Mouse (Mus musculus): Measurements from ENCODE around the gene Timm10. TPM values are rescaled to one million over a fixed set of nuclear protein-coding genes. Genes with fewer than 3 reads are reported as not detected.

The Timm10 gene
- total and polyA plus RNA-seq, 3 experiments: 129 to 193 TPM; not detected in 1

GRCm38 (mm10) chr2:84810526-84810885 is 16.3 kb upstream of the Timm10 start:
- Histone ChIP-seq H3K9me3 (replicated peaks; ENCODE audit: insufficient read depth, low read length) (no peaks in the 10 kb centered on the region), H3K27me3 (ENCODE audit: control insufficient read depth in 1 of 2, insufficient read depth in 2 of 2, low read length in 2 of 2) (no peaks in the 10 kb centered on the region), H3K27ac (ENCODE audit: control insufficient read depth, low read depth, low read length) (no peak overlapping the region), H3K4me1 (ENCODE audit: control insufficient read depth in 1 of 2, insufficient read depth in 2 of 2, low read length in 2 of 2) (peaks cover 4 to 15% of the 10 kb centered on the region in 2 experiments; a peak in 3 of 4 replicates), H3K79me2 (ENCODE audit: control insufficient read depth, insufficient read depth, low read length, poor library complexity) (no peaks in the 10 kb centered on the region), H3K36me3 (ENCODE audit: control insufficient read depth in 1 of 2, insufficient read depth in 2 of 2, low read length in 2 of 2) (peaks cover 0 to 15% of the 10 kb centered on the region in 2 experiments; a peak in 2 of 4 replicates), H3K4me3 (ENCODE audit: control insufficient read depth in 1 of 2, insufficient read depth in 1 of 2, low read depth in 2 of 2, low read length in 2 of 2) (no peak overlapping the region), H3K9ac (ENCODE audit: control insufficient read depth, low read depth, low read length, poor library complexity, severe bottlenecking) (no peak overlapping the region)
- TF ChIP-seq USF2 (IDR thresholded peaks at IDR 0.05; ENCODE audit: borderline replicate concordance in 1 of 2, insufficient read depth in 1 of 2, low read depth in 1 of 2, low read length in 2 of 2) (no peak), KAT2A (conservative IDR thresholded peaks at IDR 0.05; ENCODE audit: low read depth, low read length) (no peak), SIN3A (IDR thresholded peaks at IDR 0.05; ENCODE audit: low read length) (no peak), USF1 (IDR thresholded peaks at IDR 0.05; ENCODE audit: low read depth, low read length) (no peak), UBTF (IDR thresholded peaks at IDR 0.05; ENCODE audit: borderline replicate concordance, insufficient read depth, low read depth, low read length) (no peak), GABPA (IDR thresholded peaks at IDR 0.05; ENCODE audit: low read depth, low read length) (no peak), NRF1 (IDR thresholded peaks at IDR 0.05; ENCODE audit: insufficient read depth, low read depth, low read length, poor library complexity, severe bottlenecking) (no peak), ELF1 (IDR thresholded peaks at IDR 0.05; ENCODE audit: low read depth, low read length) (no peak), POLR2AphosphoS2 (IDR thresholded peaks at IDR 0.05; ENCODE audit: low read length) (no peak), ZNF384 (IDR thresholded peaks at IDR 0.05; ENCODE audit: low read depth, low read length) (no peak), EP300 (IDR thresholded peaks at IDR 0.05; ENCODE audit: low read depth in 1 of 2, low read length in 2 of 2) (no peak), MAX (IDR thresholded peaks at IDR 0.05; ENCODE audit: low read length) (no peak), POLR2A (IDR thresholded peaks at IDR 0.05; ENCODE audit: control insufficient read depth in 1 of 2, insufficient read depth in 1 of 2, low read depth in 1 of 2, low read length in 2 of 2, poor library complexity in 1 of 2) (no peak), ZC3H11A (IDR thresholded peaks at IDR 0.05; ENCODE audit: low read depth, low read length) (no peak), TCF12 (IDR thresholded peaks at IDR 0.05; ENCODE audit: low read depth, low read length) (no peak), ZMIZ1 (IDR thresholded peaks at IDR 0.05; ENCODE audit: low read depth, low read length) (no peak), POLR2AphosphoS5 (IDR thresholded peaks at IDR 0.05; ENCODE audit: borderline replicate concordance, low read depth, low read length) (no peak), TAL1 (IDR thresholded peaks at IDR 0.05; ENCODE audit: low read length) (no peak)
- DNase-seq (ENCODE audit: low read depth, low spot score): no peak

DNA sequence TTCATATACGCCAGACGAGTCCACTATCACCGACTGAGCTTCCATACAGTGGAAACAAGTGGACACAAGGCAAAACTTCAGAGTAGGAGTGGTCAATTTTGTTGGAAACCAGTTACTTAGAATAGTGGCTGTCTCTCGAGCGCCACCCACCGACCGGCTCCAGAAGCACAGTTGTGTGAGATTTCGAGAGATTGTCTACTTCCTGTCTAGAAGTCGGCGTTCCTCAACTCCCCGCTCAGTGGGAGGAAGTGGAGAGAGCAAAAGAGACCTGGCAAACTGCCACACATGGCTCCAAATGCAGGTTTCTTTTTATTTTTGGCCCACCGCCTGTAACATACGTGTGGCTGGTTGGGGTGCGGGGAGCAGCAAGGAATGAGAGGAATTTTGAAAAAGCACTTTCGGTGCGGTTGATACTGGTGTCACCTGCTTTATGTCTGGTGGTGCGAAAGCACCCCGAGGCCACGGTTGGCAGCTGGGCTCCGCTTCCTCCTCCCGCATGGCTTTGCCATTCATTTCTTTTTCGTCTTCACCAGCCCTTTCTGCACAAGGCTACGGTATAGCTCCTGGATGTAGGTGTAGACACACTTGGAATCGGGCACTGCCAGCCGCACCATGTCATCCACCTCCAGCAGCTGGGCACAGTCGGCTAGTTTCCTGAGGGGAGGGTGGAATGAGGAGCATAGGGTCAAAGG is 15.8 kb upstream of the Timm10 start:
- Histone ChIP-seq H3K4me3 (ENCODE audit: control insufficient read depth in 1 of 2, insufficient read depth in 1 of 2, low read depth in 2 of 2, low read length in 2 of 2) (peak overlapping the region; percentile 58 to 63), H3K9me3 (replicated peaks; ENCODE audit: insufficient read depth, low read length) (no peaks in the 10 kb centered on the region), H3K9ac (ENCODE audit: control insufficient read depth, low read depth, low read length, poor library complexity, severe bottlenecking) (peak overlapping the region; percentile 54), H3K27me3 (ENCODE audit: control insufficient read depth in 1 of 2, insufficient read depth in 2 of 2, low read length in 2 of 2) (no peaks in the 10 kb centered on the region), H3K79me2 (ENCODE audit: control insufficient read depth, insufficient read depth, low read length, poor library complexity) (no peaks in the 10 kb centered on the region), H3K27ac (ENCODE audit: control insufficient read depth, low read depth, low read length) (peak overlapping the region; percentile 81), H3K4me1 (ENCODE audit: control insufficient read depth in 1 of 2, insufficient read depth in 2 of 2, low read length in 2 of 2) (peaks cover 4 to 15% of the 10 kb centered on the region in 2 experiments; a peak in 3 of 4 replicates), H3K36me3 (ENCODE audit: control insufficient read depth in 1 of 2, insufficient read depth in 2 of 2, low read length in 2 of 2) (peaks cover 0 to 15% of the 10 kb centered on the region in 2 experiments; a peak in 2 of 4 replicates)
- DNase-seq (ENCODE audit: low read depth, low spot score): peak; percentile 96
- TF ChIP-seq USF2 (IDR thresholded peaks at IDR 0.05; ENCODE audit: borderline replicate concordance in 1 of 2, insufficient read depth in 1 of 2, low read depth in 1 of 2, low read length in 2 of 2): no peak
- TF ChIP-seq MXI1 (IDR thresholded peaks at IDR 0.05; ENCODE audit: low read depth, low read length): 0 out of 2 replicates have a peak, but pooled peaks have one; percentile 58
- peak; percentile 76 to 87 (median 86) for TF ChIP-seq CTCF (IDR thresholded peaks at IDR 0.05 in 2 of 3, conservative IDR thresholded peaks at IDR 0.05 in 1 of 3; ENCODE audit: control insufficient read depth in 1 of 3, insufficient read depth in 1 of 3, low read depth in 2 of 3, low read length in 3 of 3, poor library complexity in 1 of 3, severe bottlenecking in 1 of 3)
- TF ChIP-seq UBTF (IDR thresholded peaks at IDR 0.05; ENCODE audit: borderline replicate concordance, insufficient read depth, low read depth, low read length): no peak
- TF ChIP-seq MEF2A (IDR thresholded peaks at IDR 0.05; ENCODE audit: extremely low read depth, insufficient replicate concordance, low read depth, low read length, poor library complexity, severe bottlenecking): 0 out of 2 replicates have a peak, but pooled peaks have one; percentile 24
- TF ChIP-seq USF1 (IDR thresholded peaks at IDR 0.05; ENCODE audit: low read depth, low read length): no peak
- TF ChIP-seq POLR2AphosphoS2 (IDR thresholded peaks at IDR 0.05; ENCODE audit: low read length): no peak
- no peak for TF ChIP-seq TAL1 (IDR thresholded peaks at IDR 0.05; ENCODE audit: low read length)
- peak; percentile 46; the same call in 1 of the 2 replicates for TF ChIP-seq SMC3 (IDR thresholded peaks at IDR 0.05; ENCODE audit: low read depth, low read length)
- no peak for TF ChIP-seq KAT2A (conservative IDR thresholded peaks at IDR 0.05; ENCODE audit: low read depth, low read length)
- no peak for TF ChIP-seq E2F4 (IDR thresholded peaks at IDR 0.05; ENCODE audit: borderline replicate concordance, low read depth, low read length)
- TF ChIP-seq ELF1 (IDR thresholded peaks at IDR 0.05; ENCODE audit: low read depth, low read length): peak; percentile 65
- no peak for TF ChIP-seq POLR2A (IDR thresholded peaks at IDR 0.05; ENCODE audit: control insufficient read depth in 1 of 2, insufficient read depth in 1 of 2, low read depth in 1 of 2, low read length in 2 of 2, poor library complexity in 1 of 2)
- TF ChIP-seq POLR2AphosphoS5 (IDR thresholded peaks at IDR 0.05; ENCODE audit: borderline replicate concordance, low read depth, low read length): no peak
- peak in 1 of 2 experiments; percentile 25; a peak in 2 of 4 replicates for TF ChIP-seq EP300 (IDR thresholded peaks at IDR 0.05; ENCODE audit: low read depth in 1 of 2, low read length in 2 of 2)
- 0 out of 2 replicates have a peak, but pooled peaks have one; percentile 68 for TF ChIP-seq HCFC1 (IDR thresholded peaks at IDR 0.05; ENCODE audit: low read depth, low read length)
- no peak for TF ChIP-seq NELFE (IDR thresholded peaks at IDR 0.05; ENCODE audit: low read depth, low read length)
- TF ChIP-seq SIN3A (IDR thresholded peaks at IDR 0.05; ENCODE audit: low read length): peak; percentile 52
- peak; percentile 87 for TF ChIP-seq RCOR1 (IDR thresholded peaks at IDR 0.05; ENCODE audit: low read depth, low read length)
